Mouse (Mus musculus) CD4-positive, CD25-positive, alpha-beta regulatory T cell, adult 4 months (primary cell): ENCODE measurements around the gene Wnt3a. TPM values are rescaled to one million over a fixed set of nuclear protein-coding genes. Genes with fewer than 3 reads are reported as not detected.
"Not testable (repeated sequence)": the region's sequence is repeated elsewhere in the genome, so short reads cannot be mapped to it uniquely, and the experiment has no call there.

Source experiments
- ATAC-seq: one replicate; pipeline ENCODE4 v1.8.0; 2017
- polyA plus RNA-seq, 2 experiments: library from polyadenylated mRNA; unstranded; fragments of 100-300 nt; shearing (Covaris generic); gene quantifications; one replicate each; pipeline ENCODE4 v1.2.1; 2017

The Wnt3a gene
- polyA plus RNA-seq, 2 experiments from 2014 or later: not detected

DNA sequence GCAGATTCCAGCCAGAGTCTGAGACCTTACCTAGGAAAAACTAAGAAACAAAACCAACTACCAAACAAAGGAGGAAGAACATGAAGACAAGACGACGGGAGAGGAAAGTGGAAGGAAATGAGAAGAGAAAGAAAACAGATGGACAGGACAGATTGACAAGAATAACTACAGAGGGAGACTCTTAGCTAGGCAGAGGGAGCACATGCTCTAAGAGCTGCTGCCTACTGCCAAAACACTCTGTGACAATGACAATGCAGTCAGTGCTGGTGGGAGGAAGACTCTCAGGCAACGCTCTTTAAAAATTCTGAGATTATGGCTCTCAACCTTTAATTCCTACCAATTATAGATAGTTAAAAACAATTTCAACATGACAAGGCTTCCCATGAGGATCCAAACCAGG is 73.6 kb downstream of the Wnt3a start:
- ATAC-seq: no peak

GRCm38 (mm10) chr11:59212892-59213494 is 77.6 kb downstream of the Wnt3a start:
- ATAC-seq: no peak

DNA sequence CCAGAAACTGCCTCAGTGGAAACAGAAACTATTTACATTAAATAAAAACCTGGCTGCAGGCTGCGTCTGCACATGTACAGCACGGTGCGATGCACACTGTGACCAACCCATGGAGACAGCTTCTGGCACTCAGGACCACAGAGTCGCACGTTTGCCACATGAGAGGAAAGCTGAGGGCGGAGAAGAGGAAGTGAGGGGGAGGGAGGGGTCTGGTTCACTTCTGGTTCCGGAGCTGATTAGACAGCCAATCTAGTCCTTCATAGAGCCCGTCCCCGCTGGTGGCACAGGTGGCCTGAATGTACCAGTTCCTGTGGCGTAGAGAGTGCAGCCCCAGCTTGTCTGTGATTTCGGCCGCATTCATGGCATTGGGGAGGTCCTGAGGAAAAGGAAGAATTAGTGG is 78.2 kb downstream of the Wnt3a start:
- ATAC-seq: peak; percentile 73

GRCm38 (mm10) chr11:59211561-59211960 is 79.0 kb downstream of the Wnt3a start:
- not testable (repeated sequence) for ATAC-seq

- ATAC-seq: no peak
Measured at GRCm38 (mm10) chr11:59210020-59210419, 80.5 kb downstream of the Wnt3a start.

DNA sequence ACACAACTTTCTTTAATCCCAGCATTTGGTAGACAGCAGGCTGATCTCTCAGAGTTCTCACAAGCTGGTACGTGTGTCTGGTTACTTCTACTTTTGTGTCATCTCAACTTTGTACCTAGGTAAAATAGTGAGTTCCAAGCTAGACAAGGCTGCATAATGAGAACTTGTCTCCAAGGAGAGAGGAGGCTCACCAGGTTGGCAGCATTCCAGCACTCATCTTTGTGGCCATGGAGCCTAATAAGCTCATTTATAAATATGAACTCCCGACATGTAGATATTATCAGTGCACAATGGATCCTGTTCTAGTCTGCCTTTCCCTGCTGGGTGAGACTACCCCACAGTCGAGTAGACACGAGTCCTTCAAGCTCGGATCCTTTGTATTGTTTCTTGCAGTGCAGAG is 81.0 kb downstream of the Wnt3a start:
- no peak for ATAC-seq

DNA sequence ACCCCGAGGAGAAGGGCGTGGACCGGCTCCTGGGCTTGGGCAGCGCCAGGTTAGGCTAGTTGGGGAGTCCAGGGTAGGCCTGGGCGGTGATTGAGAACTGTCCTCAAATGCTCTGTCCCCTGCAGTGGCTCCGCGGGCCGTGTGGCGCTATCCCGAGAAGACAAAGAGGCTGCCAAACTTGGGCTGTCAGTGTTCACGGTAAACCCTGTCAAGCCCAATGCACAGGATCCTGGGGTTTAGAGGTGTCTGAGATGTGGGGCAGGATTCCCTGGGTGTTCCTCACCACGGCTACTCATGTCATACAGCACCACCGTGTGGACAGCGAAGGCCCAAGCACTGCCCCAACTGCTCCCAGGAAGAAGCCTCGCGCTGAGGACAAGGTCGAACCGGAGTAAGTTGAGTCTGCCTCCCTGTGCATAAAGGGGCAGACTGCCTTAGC is 81.5 kb downstream of the Wnt3a start:
- ATAC-seq: peak; percentile 12

DNA sequence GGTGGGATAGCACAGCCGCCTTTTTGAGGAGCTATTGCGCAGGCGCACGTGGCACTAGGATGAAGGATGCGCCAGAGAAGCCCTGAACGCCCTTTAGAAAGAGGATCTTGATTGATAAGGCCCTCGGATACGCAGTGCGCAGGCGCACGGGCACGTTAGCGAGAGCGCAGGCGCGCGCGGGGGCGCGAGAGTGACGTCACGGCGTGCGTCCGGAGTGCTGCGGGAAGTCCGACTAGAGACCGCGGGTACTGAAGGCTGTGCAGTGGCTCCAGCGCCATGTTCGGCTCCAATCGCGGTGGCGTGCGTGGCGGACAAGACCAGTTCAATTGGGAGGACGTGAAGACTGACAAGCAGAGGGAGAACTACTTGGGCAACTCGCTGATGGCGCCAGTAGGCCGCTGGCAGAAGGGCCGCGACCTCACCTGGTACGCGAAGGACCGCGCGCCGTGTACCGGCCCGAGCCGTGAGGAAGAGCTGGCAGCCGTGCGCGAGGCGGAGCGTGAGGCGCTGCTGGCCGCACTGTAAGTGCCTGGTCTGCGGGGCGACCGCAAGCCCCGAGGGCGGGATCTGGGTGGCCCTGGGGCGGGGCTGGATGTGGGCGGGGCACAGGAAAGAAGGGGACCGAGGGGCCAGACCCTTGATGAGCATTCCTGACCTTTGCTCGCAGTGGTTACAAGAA is 82.3 kb downstream of the Wnt3a start, which contains the start of gene 2310033P09Rik:
Gene 2310033P09Rik, plus strand, starts transcription at position 169 of the 679 bp plus-strand sequence.
- peak; percentile 79 for ATAC-seq

GRCm38 (mm10) chr11:59202081-59202995 is 88.2 kb downstream of the Wnt3a start, which contains the start of gene Mrpl55:
TSS of gene Mrpl55 (plus strand) at chr11:59202486.
- ATAC-seq: peak; percentile 94

- peak; percentile 2 for ATAC-seq
Measured at GRCm38 (mm10) chr11:59201216-59202002, 89.1 kb downstream of the Wnt3a start.

Other genes with a start within 250 kb of the Wnt3a start
- gene Obscn, start 154.3 kb downstream of the Wnt3a start, polyA plus RNA-seq: not detected
- gene Iba57, start 127.0 kb downstream of the Wnt3a start, polyA plus RNA-seq: 1 to 10 TPM; 1.2 to 1.8 TPM
- not detected for gene Gjc2, start 107.5 kb downstream of the Wnt3a start, polyA plus RNA-seq
- gene Guk1, start 98.5 kb downstream of the Wnt3a start, polyA plus RNA-seq: 10 to 100 TPM; 63.6 to 67.4 TPM
- 10 to 100 TPM; 57.0 to 62.4 TPM for gene Mrpl55, start 88.3 kb downstream of the Wnt3a start, polyA plus RNA-seq
- gene 2310033P09Rik, start 82.4 kb downstream of the Wnt3a start, polyA plus RNA-seq: 10 to 100 TPM; 18.8 to 26.1 TPM
- 100 to 1,000 TPM; 324 to 440 TPM for gene Arf1, start 62.5 kb downstream of the Wnt3a start, polyA plus RNA-seq
- not detected for gene Wnt9a, start 16.2 kb upstream of the Wnt3a start, polyA plus RNA-seq
- not detected for gene Prss38, start 84.9 kb upstream of the Wnt3a start, polyA plus RNA-seq
- 1 to 10 TPM; 3.9 to 6.9 TPM for gene Jmjd4, start 159.3 kb upstream of the Wnt3a start, polyA plus RNA-seq
- gene Snap47, start 160.4 kb upstream of the Wnt3a start, polyA plus RNA-seq: 10 to 100 TPM; 52.6 to 67.3 TPM
- gene Zfp867, start 181.7 kb upstream of the Wnt3a start, polyA plus RNA-seq: 1 to 10 TPM; 6.0 to 6.9 TPM
- gene Zkscan17, start 236.0 kb upstream of the Wnt3a start, polyA plus RNA-seq: 10 to 100 TPM in 1 of 2 experiments, 1 to 10 TPM in 1; 8.6 to 14.2 TPM